Mouse (Mus musculus) embryonic facial prominence, embryonic 10.5 days (tissue): Measurements from ENCODE around the gene Adamts15. TPM values are rescaled to one million over a fixed set of nuclear protein-coding genes. Genes with fewer than 3 reads are reported as not detected.

Experiments
- polyA plus RNA-seq: library from polyadenylated mRNA; unstranded; fragments of >200 nt; fragmentation: Nextera tagmentation; extraction: Ambion mirVana; gene quantifications from 2 replicates; pipeline ENCODE4 v1.2.1, GENCODE M21; 2016

The Adamts15 gene
- polyA plus RNA-seq, 1 experiment from 2014 or later: 9.1 TPM

Other genes with a start within 250 kb of the Adamts15 start
- 0.57 and 0.93 TPM in 2 replicates for gene Adamts8, start 20.1 kb upstream of the Adamts15 start, polyA plus RNA-seq
- 4.5 and 5.0 TPM in 2 replicates for gene Zbtb44, start 108.2 kb upstream of the Adamts15 start, polyA plus RNA-seq
- 15.8 and 17.2 TPM in 2 replicates for gene St14, start 209.4 kb upstream of the Adamts15 start, polyA plus RNA-seq